Mouse (Mus musculus) midbrain, embryonic 14.5 days (tissue): ENCODE measurements around the gene Cfap157. TPM values are rescaled to one million over a fixed set of nuclear protein-coding genes. Genes with fewer than 3 reads are reported as not detected.

ENCODE experiments used
- ATAC-seq: fragments of 200-750 bp; cut with Nextera tagmentation; 2 replicates; pipeline ENCODE4 v1.8.0; 2017; ENCODE audit warnings: moderate number of reproducible peaks, moderate library complexity; ENCODE audit not compliant: low FRiP score, low TSS enrichment
- DNase-seq: peaks from one replicate; pipeline ENCODE4 v3.0.0-alpha.2; 2015
- H3K27ac ChIP-seq: fragments of 300-500 bp; sonication (generic); replicated peaks from 2 replicates; pipeline ENCODE4 v1.5.1; 2014; ENCODE audit warnings: mild to moderate bottlenecking, low read depth, low read length, moderate library complexity
- H3K27me3 ChIP-seq: fragments of 300-500 bp; sonication (generic); 2 replicates; pipeline ENCODE4 v1.6.1; 2014; ENCODE audit warnings: low read length, control low read depth, mixed read lengths; ENCODE audit not compliant: control insufficient read depth, insufficient read depth
- H3K36me3 ChIP-seq: fragments of 300-500 bp; sonication (generic); 2 replicates; pipeline ENCODE4 v1.6.1; 2014; ENCODE audit warnings: low read length, control low read depth; ENCODE audit not compliant: control insufficient read depth, insufficient read depth
- H3K4me1 ChIP-seq: fragments of 300-500 bp; sonication (generic); 2 replicates; pipeline ENCODE4 v1.6.1; 2014; ENCODE audit warnings: mild to moderate bottlenecking, antibody characterized with exemption, low read length, control low read depth; ENCODE audit not compliant: control insufficient read depth, insufficient read depth
- H3K4me2 ChIP-seq: fragments of 300-500 bp; sonication (generic); 2 replicates; pipeline ENCODE4 v1.6.1; 2014; ENCODE audit warnings: mild to moderate bottlenecking, low read length, moderate library complexity
- H3K4me3 ChIP-seq: fragments of 300-500 bp; sonication (generic); replicated peaks from 2 replicates; pipeline ENCODE4 v1.5.1; 2014; ENCODE audit warnings: low read depth, low read length
- H3K9ac ChIP-seq: fragments of 300-500 bp; sonication (generic); replicated peaks from 2 replicates; pipeline ENCODE4 v1.6.1; 2014; ENCODE audit warnings: mild to moderate bottlenecking, low read length, moderate library complexity
- H3K9me3 ChIP-seq: fragments of 300-500 bp; sonication (generic); 2 replicates; pipeline ENCODE4 v1.6.1; 2016; ENCODE audit warnings: low read length, control low read depth, mixed read lengths; ENCODE audit not compliant: control insufficient read depth
- WGBS: fragments of 180-500 bp; shearing (Covaris S2); extraction: QIAGEN DNeasy Blood & Tissue Kit; methylation state at CpG from one replicate; pipeline ENCODE4 v1.1.7; 2014; 5-methylcytosine and 5-hydroxymethylcytosine counted together
- polyA plus RNA-seq: library from polyadenylated mRNA; unstranded; fragments of >200 nt; fragmentation: Nextera tagmentation; extraction: Ambion mirVana; gene quantifications from 2 replicates; pipeline ENCODE4 v1.2.1, GENCODE M21; 2014

Gene Cfap157
- polyA plus RNA-seq, 1 experiment from 2014 or later, result 0.38 TPM

DNA sequence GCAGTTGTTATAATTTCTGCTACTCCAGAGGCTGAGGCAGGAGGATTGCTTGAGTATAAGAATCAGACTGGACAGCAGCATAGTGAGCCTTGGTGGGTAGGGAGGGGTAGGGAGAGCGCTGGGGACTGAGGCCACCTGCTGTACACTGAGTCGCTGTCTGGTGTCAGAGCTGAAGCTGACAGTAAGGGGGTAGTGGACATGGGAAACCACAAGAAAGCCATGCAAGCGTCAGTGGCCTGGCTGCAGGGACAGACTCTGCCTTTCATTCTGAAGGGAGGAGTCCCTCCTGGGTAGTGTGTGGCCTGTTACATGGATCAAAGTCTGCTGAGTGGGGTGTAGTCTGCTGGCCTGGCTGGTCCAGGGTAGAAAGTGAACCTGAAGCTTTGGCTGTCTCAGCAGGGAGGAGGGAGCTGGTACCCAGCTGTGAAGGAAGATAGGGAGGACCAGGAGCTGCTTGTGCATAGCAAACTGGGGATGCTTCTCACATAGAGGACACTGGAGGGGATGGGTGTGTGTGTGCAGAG is 47.9 kb downstream of the Cfap157 start:
- no peaks in the 10 kb centered on the region for H3K9me3 ChIP-seq
- 40% methylated on average over 3 of the region's 3 CpGs for WGBS
- H3K4me3 ChIP-seq, result no peak overlapping the region
- no peaks in the 10 kb centered on the region for H3K36me3 ChIP-seq
- peaks cover 9% of the 10 kb centered on the region; the same call in 1 of the 2 replicates for H3K4me1 ChIP-seq
- H3K27ac ChIP-seq, result no peak overlapping the region
- no peak overlapping the region for H3K9ac ChIP-seq
- DNase-seq (no peak), ATAC-seq (no peak)
- no peaks in the 10 kb centered on the region for H3K27me3 ChIP-seq
- H3K4me2 ChIP-seq, result no peak overlapping the region

GRCm38 (mm10) chr2:32734933-32735332 is 49.3 kb downstream of the Cfap157 start:
- no peaks in the 10 kb centered on the region for H3K36me3 ChIP-seq
- H3K27ac ChIP-seq, result no peak overlapping the region; the same call in 1 of the 2 replicates
- ATAC-seq, result no peak
- H3K27me3 ChIP-seq, result no peaks in the 10 kb centered on the region
- no peak for DNase-seq
- H3K9me3 ChIP-seq, result no peaks in the 10 kb centered on the region
- H3K4me3 ChIP-seq, result no peak overlapping the region
- H3K4me2 ChIP-seq, result no peak overlapping the region
- 64% methylated on average over 4 of the region's 4 CpGs for WGBS
- H3K4me1 ChIP-seq, result no peaks in the 10 kb centered on the region
- 0 out of 2 replicates have a peak overlapping the region, but pooled peaks have one; percentile 6 for H3K9ac ChIP-seq

- Histone ChIP-seq H3K4me2 (no peak overlapping the region), H3K9ac (0 out of 2 replicates have a peak overlapping the region, but pooled peaks have one; percentile 6), H3K27me3 (no peaks in the 10 kb centered on the region), H3K4me3 (no peak overlapping the region), H3K4me1 (no peaks in the 10 kb centered on the region), H3K27ac (peak overlapping the region; percentile 13; the same call in 1 of the 2 replicates), H3K9me3 (no peaks in the 10 kb centered on the region), H3K36me3 (no peaks in the 10 kb centered on the region)
- DNase-seq, result no peak
- ATAC-seq, result no peak
- 37% methylated on average over 4 of the region's 4 CpGs for WGBS
Observed at GRCm38 (mm10) chr2:32734480-32734879, 49.7 kb downstream of the Cfap157 start.

- no peak overlapping the region for H3K4me2 ChIP-seq
- no peaks in the 10 kb centered on the region for H3K36me3 ChIP-seq
- no peaks in the 10 kb centered on the region for H3K27me3 ChIP-seq
- H3K4me1 ChIP-seq, result no peaks in the 10 kb centered on the region
- DNase-seq (no peak), ATAC-seq (no peak)
- no peak overlapping the region for H3K4me3 ChIP-seq
- H3K9ac ChIP-seq, result no peak overlapping the region
- 78% methylated on average over 6 of the region's 6 CpGs for WGBS
- no peak overlapping the region for H3K27ac ChIP-seq
- H3K9me3 ChIP-seq, result no peaks in the 10 kb centered on the region
Observed at GRCm38 (mm10) chr2:32732695-32733094, 51.5 kb downstream of the Cfap157 start.

- Histone ChIP-seq H3K9ac (0 out of 2 replicates have a peak overlapping the region, but pooled peaks have one; percentile 26), H3K9me3 (no peaks in the 10 kb centered on the region), H3K4me1 (0 out of 2 replicates have a peak, but pooled peaks cover 2% of the 10 kb centered on the region), H3K36me3 (no peaks in the 10 kb centered on the region), H3K4me2 (no peak overlapping the region), H3K4me3 (no peak overlapping the region), H3K27me3 (no peaks in the 10 kb centered on the region), H3K27ac (no peak overlapping the region)
- ATAC-seq (no peak), DNase-seq (no peak)
- WGBS, result 70% methylated on average over 4 of the region's 4 CpGs
Observed at GRCm38 (mm10) chr2:32731911-32732310, 52.3 kb downstream of the Cfap157 start.

DNA sequence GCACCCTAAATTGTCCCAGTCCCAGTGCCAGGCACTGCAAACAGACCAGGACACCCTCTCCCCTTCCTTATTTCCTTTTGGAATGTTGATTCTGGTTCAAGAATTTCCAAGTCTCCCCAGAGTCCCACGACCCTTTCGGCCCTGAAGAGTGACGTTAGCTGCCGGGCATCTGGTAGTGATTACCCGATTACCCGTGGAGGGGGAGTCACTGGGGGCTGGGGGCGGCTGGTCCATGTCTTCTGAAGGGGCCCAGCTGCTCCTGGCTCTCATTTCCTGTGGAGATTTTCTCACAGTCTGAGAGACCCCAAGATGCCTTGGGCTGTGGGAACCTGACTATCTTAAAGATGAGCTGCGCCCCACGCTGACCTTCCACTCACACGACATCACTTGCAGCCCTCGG is 53.4 kb downstream of the Cfap157 start:
- ATAC-seq (no peak), DNase-seq (no peak)
- Histone ChIP-seq H3K36me3 (no peaks in the 10 kb centered on the region), H3K9me3 (no peaks in the 10 kb centered on the region), H3K4me3 (no peak overlapping the region), H3K9ac (no peak overlapping the region), H3K4me2 (no peak overlapping the region), H3K27ac (no peak overlapping the region), H3K4me1 (0 out of 2 replicates have a peak, but pooled peaks cover 3% of the 10 kb centered on the region), H3K27me3 (no peaks in the 10 kb centered on the region)
- WGBS, result 68% methylated on average over 11 of the region's 11 CpGs

GRCm38 (mm10) chr2:32729547-32729946 is 54.7 kb downstream of the Cfap157 start:
- H3K27ac ChIP-seq, result no peak overlapping the region
- H3K27me3 ChIP-seq, result no peaks in the 10 kb centered on the region
- no peaks in the 10 kb centered on the region for H3K36me3 ChIP-seq
- ATAC-seq (no peak), DNase-seq (no peak)
- H3K9me3 ChIP-seq, result no peaks in the 10 kb centered on the region
- H3K9ac ChIP-seq, result no peak overlapping the region
- peak overlapping the region; percentile 15 for H3K4me2 ChIP-seq
- 81% methylated on average over 4 of the region's 4 CpGs for whole genome bisulfite sequencing
- no peak overlapping the region for H3K4me3 ChIP-seq
- 0 out of 2 replicates have a peak, but pooled peaks cover 3% of the 10 kb centered on the region for H3K4me1 ChIP-seq

DNA sequence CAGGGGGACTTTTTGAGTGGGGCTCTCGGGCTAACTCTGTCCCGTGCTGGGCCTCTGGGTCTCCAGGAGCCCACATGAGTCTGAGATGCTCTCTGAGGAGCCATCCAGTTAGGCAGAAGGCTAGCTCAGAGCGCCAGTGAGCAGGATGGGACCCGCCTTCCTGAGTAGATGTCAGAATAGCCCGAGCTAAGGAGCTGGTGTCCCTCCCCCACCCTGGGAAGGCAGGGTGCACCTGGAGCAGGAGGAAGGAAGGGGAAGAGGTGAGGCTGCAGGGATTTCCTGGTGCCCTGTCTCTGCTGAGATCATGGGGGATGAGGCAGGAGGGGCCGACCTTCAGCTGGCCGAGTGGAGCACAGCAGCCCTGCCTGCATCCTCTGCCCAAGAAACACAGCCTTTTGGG is 55.8 kb downstream of the Cfap157 start:
- ATAC-seq (no peak), DNase-seq (no peak)
- Histone ChIP-seq H3K4me2 (peak overlapping the region; percentile 19; the same call in 1 of the 2 replicates), H3K9ac (no peak overlapping the region), H3K27me3 (no peaks in the 10 kb centered on the region), H3K4me3 (no peak overlapping the region), H3K27ac (no peak overlapping the region), H3K9me3 (no peaks in the 10 kb centered on the region), H3K36me3 (no peaks in the 10 kb centered on the region), H3K4me1 (0 out of 2 replicates have a peak, but pooled peaks cover 3% of the 10 kb centered on the region)
- WGBS, result 64% methylated on average over 7 of the region's 7 CpGs

DNA sequence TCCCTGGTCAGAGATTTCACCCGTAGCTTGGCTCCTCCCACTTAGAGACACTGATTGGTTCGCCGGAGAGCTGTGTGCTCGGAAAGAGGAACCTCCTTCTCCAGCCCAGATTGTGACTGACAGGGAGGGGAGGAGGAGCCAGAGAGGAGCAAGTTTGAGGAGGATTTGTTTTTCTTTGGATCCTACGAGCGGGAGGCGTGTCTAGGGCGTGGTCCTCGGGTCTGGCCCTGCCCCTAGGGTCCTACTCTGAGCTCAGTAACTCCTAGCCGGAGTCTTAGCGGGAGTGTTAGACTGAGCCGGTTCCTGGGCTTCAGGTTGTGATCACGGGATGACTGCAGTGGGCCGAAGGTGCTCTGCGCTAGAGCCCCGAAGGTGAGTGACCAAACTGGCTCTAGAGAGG is 56.8 kb downstream of the Cfap157 start:
- Histone ChIP-seq H3K36me3 (no peaks in the 10 kb centered on the region), H3K27me3 (no peaks in the 10 kb centered on the region), H3K27ac (no peak overlapping the region), H3K4me1 (0 out of 2 replicates have a peak, but pooled peaks cover 3% of the 10 kb centered on the region), H3K4me2 (peak overlapping the region; percentile 51), H3K9ac (no peak overlapping the region), H3K9me3 (no peaks in the 10 kb centered on the region), H3K4me3 (peak overlapping the region; percentile 25)
- ATAC-seq (peak; percentile 90), DNase-seq (peak; percentile 91)
- under 1% methylated on average over 16 of the region's 16 CpGs for WGBS
